Mouse (Mus musculus): ENCODE results near the gene Setd2. TPM values are rescaled to one million over a fixed set of nuclear protein-coding genes. Genes with fewer than 3 reads are reported as not detected.
A peak's percentile ranks its signal among the peaks of the same experiment; 100 is the strongest.

Setd2 gene
- polyA plus RNA-seq, 1 experiment, result 16.3 TPM

- H3K4me3 ChIP-seq (ENCODE audit: insufficient read depth, low read depth, low read length), result no peak overlapping the region
- H3K4me1 ChIP-seq (ENCODE audit: control insufficient read depth, insufficient read depth, insufficient read length, low read length), result no peaks in the 10 kb centered on the region
- peak overlapping the region; percentile 68 for H3K27ac ChIP-seq (replicated peaks; ENCODE audit: low read depth, low read length)
Measured at GRCm38 (mm10) chr9:110582161-110582560, 49.8 kb downstream of the Setd2 start.

GRCm38 (mm10) chr9:110583521-110583920 is 51.1 kb downstream of the Setd2 start:
- Histone ChIP-seq H3K4me1 (ENCODE audit: control insufficient read depth, insufficient read depth, insufficient read length, low read length) (no peaks in the 10 kb centered on the region), H3K27ac (replicated peaks; ENCODE audit: low read depth, low read length) (no peak overlapping the region), H3K4me3 (ENCODE audit: insufficient read depth, low read depth, low read length) (no peak overlapping the region)

DNA sequence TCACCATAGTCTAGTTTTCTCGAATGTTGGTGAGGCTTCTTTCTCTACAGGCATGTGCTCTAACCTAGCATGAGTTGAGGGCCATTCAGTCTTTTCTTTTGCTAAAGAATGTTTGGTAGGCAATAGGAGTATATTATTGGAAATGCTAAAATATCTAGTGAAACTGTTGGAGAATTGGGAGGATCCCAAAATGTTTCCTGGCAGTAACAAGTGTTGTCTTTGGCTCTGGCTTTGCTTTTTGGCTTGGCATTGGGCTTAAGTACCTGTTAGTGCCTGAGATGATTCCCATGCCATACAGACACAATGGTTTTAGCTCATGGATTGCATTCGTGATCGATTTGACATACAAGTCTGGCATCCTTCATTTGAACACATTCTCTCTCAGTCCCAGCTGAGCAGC is 79.1 kb downstream of the Setd2 start:
- no peaks in the 10 kb centered on the region for H3K4me1 ChIP-seq (ENCODE audit: control insufficient read depth, insufficient read depth, insufficient read length, low read length)
- H3K27ac ChIP-seq (replicated peaks; ENCODE audit: low read depth, low read length), result no peak overlapping the region
- H3K4me3 ChIP-seq (ENCODE audit: insufficient read depth, low read depth, low read length), result no peak overlapping the region

- H3K27ac ChIP-seq (replicated peaks; ENCODE audit: low read depth, low read length), result peak overlapping the region; percentile 11; the same call in 1 of the 2 replicates
- H3K4me3 ChIP-seq (ENCODE audit: insufficient read depth, low read depth, low read length), result no peak overlapping the region
- 0 out of 2 replicates have a peak, but pooled peaks cover 3% of the 10 kb centered on the region for H3K4me1 ChIP-seq (ENCODE audit: control insufficient read depth, insufficient read depth, insufficient read length, low read length)
Measured at GRCm38 (mm10) chr9:110617081-110617480, 84.7 kb downstream of the Setd2 start.

DNA sequence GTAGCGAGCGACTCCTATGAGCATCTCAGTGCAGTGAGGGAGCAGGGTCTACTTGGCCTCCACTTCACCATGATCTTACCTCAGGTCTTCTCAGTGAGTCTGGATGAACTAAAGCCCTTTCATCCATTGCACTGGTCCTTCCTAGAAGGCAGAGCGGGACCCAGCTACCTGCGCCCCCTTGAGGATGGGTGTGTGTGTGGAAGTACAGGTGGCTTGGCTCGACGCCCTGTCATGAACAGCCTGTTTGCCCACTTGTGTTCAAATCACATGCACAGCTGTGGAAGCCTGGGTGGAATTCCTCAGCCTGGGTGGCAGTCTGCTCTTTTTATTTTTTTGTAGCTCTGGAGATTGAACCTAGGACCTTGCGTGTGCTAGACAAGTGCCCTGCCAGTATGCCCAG is 87.8 kb downstream of the Setd2 start:
- H3K27ac ChIP-seq (replicated peaks; ENCODE audit: low read depth, low read length), result no peak overlapping the region
- no peak overlapping the region for H3K4me3 ChIP-seq (ENCODE audit: insufficient read depth, low read depth, low read length)
- H3K4me1 ChIP-seq (ENCODE audit: control insufficient read depth, insufficient read depth, insufficient read length, low read length), result peaks cover 5% of the 10 kb centered on the region; the same call in 1 of the 2 replicates

DNA sequence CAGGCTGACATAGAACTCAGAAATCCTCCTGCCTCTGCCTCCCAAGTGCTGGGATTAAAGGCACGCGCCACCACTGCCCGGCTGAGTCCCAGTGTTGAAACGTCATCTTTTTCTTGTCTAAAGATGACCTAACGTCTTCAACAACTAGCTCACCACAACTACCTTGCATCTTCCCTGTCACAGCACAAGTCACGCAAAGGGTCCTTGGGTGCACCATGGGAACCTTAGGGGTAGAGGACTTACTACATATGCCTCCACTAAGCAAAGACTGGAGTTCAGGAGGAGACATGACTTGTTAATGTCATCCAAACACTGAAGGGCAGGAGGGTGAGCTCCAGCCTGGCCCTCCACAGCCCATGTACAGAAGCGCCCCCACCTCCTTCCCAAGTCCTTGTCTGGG is 88.3 kb downstream of the Setd2 start:
- Histone ChIP-seq H3K4me1 (ENCODE audit: control insufficient read depth, insufficient read depth, insufficient read length, low read length) (peaks cover 7% of the 10 kb centered on the region; the same call in 1 of the 2 replicates), H3K27ac (replicated peaks; ENCODE audit: low read depth, low read length) (no peak overlapping the region)

GRCm38 (mm10) chr9:110622621-110623219 is 90.3 kb downstream of the Setd2 start:
- Histone ChIP-seq H3K4me3 (ENCODE audit: insufficient read depth, low read depth, low read length) (no peak overlapping the region), H3K27ac (replicated peaks; ENCODE audit: low read depth, low read length) (peak overlapping the region; percentile 13; the same call in 1 of the 2 replicates), H3K4me1 (ENCODE audit: control insufficient read depth, insufficient read depth, insufficient read length, low read length) (peaks cover 4% of the 10 kb centered on the region; the same call in 1 of the 2 replicates)

More for the DNA sequence above, 88.3 kb downstream of the Setd2 start:
- no peak overlapping the region for H3K4me3 ChIP-seq (ENCODE audit: insufficient read depth, low read depth, low read length)

DNA sequence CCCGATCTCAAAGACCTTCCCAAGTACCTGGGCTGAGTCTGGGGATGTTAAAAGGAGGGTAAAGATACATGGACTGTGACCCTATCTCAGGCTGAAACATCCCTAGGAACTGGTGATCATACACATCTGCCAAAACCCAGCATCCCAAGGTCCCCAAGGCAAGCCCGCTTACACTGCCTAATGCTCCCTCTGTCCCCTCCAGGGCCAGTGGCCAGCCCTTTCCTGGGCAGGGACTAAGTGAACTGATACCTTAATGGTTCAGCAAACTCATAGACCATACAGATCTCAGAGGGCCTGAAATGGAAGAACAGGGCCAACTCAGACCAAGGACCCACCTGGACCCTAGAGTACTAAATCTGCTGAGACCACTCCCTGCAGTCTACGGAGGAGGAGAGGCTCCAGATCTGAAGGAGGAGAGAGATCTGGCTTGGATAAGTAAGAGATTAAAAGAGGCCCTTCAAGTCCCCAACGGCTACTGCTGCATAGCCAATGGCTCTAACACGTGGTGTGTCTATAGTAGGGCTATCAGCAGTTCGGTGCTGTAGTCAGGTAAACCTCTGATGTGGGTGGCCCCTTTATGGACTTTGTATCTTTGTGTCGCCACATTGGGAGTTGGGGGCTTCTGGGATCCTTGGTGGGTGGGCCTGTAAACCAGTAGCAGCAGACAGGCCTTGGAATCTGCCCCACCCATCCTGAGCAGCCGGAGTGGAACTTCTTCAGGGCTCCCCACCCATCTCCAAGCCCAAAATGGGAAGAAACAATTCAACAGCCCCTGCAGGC is 91.2 kb downstream of the Setd2 start:
- H3K4me3 ChIP-seq (ENCODE audit: insufficient read depth, low read depth, low read length), result peak overlapping the region; percentile 66
- H3K4me1 ChIP-seq (ENCODE audit: control insufficient read depth, insufficient read depth, insufficient read length, low read length), result peaks cover 4% of the 10 kb centered on the region; the same call in 1 of the 2 replicates
- no peak overlapping the region for H3K27ac ChIP-seq (replicated peaks; ENCODE audit: low read depth, low read length)

DNA sequence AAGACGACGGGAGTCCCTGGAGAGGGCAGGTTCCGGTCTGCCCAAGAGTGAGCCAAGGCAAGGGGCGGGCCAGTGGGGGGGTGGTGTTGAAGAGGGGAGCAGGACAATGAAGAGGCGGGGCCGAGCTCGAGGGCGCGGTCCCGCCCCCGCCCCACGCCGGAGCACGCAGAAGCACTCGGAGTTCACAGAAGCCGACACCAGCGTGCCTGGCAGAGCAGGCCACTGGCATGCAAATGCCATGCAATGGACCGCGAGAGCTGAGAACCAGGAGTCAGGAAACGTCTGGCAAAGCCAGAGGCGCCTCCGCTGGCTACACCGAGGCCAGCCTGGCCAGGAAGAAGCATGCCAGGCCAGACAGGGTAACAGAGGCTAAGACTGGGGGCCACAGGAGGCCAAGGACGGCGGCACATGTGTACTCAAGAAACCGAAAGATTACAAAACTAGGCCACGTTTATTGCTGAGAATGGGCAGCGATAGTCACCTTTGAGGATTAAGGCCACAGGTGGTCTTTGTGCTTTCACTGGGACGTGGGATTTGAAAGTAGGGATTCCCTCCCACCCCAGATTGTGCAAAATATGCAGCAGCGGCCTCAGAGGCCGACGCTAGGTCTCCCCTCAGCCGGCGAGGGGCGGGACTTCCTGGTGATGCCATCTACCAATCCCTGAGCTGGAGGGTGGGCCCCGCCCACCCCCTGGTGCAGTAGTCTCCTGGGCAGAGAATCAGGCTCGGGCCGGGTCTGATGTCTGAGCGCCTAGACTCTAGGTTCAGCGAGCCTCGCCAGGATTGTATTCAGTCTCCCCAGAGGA is 92.2 kb downstream of the Setd2 start, which contains the start of gene Nradd:
Gene Nradd, minus strand, starts transcription at position 92 of the 806 bp plus-strand sequence.
- H3K4me3 ChIP-seq (ENCODE audit: insufficient read depth, low read depth, low read length), result peak within 1 kb of the TSS; percentile 66

GRCm38 (mm10) chr9:110625350-110625908 is 93.0 kb downstream of the Setd2 start:
- H3K4me3 ChIP-seq (ENCODE audit: insufficient read depth, low read depth, low read length), result peak overlapping the region; percentile 66
- peaks cover 4% of the 10 kb centered on the region; the same call in 1 of the 2 replicates for H3K4me1 ChIP-seq (ENCODE audit: control insufficient read depth, insufficient read depth, insufficient read length, low read length)
- no peak overlapping the region for H3K27ac ChIP-seq (replicated peaks; ENCODE audit: low read depth, low read length)

More for the DNA sequence above, 92.2 kb downstream of the Setd2 start, which contains the start of gene Nradd:
- Histone ChIP-seq H3K4me1 (ENCODE audit: control insufficient read depth, insufficient read depth, insufficient read length, low read length) (peaks cover 4% of the 10 kb centered on the region; the same call in 1 of the 2 replicates), H3K27ac (replicated peaks; ENCODE audit: low read depth, low read length) (peak within 1 kb of the TSS; percentile 54)

GRCm38 (mm10) chr9:110630171-110630570 is 97.8 kb downstream of the Setd2 start:
- H3K4me1 ChIP-seq (ENCODE audit: control insufficient read depth, insufficient read depth, insufficient read length, low read length), result peaks cover 2% of the 10 kb centered on the region; the same call in 1 of the 2 replicates
- H3K4me3 ChIP-seq (ENCODE audit: insufficient read depth, low read depth, low read length), result no peak overlapping the region
- no peak overlapping the region for H3K27ac ChIP-seq (replicated peaks; ENCODE audit: low read depth, low read length)

DNA sequence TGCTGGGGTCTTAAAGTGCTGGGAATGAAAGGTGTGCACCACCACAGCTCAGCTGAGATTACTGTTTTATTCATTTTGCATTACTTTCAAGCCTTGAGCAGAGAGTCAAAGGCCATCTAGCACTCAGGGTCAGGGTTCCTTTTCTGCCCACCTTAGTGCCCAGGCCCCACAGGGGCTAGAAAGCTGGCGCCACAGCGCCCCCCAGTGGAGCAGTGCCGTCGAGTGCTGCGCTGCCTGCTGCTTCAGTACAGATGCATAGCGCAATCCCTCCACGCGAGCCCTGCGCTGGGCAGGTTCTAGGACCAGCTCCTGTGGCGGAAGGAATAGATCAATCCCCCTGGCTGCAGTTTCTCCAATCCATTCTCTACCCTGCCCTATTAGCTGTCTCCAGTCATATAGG is 98.8 kb downstream of the Setd2 start:
- Histone ChIP-seq H3K4me1 (ENCODE audit: control insufficient read depth, insufficient read depth, insufficient read length, low read length) (no peaks in the 10 kb centered on the region), H3K4me3 (ENCODE audit: insufficient read depth, low read depth, low read length) (no peak overlapping the region), H3K27ac (replicated peaks; ENCODE audit: low read depth, low read length) (no peak overlapping the region)

GRCm38 (mm10) chr9:110631651-110632275 is 99.4 kb downstream of the Setd2 start:
- H3K4me3 ChIP-seq (ENCODE audit: insufficient read depth, low read depth, low read length), result no peak overlapping the region
- H3K27ac ChIP-seq (replicated peaks; ENCODE audit: low read depth, low read length), result no peak overlapping the region
- H3K4me1 ChIP-seq (ENCODE audit: control insufficient read depth, insufficient read depth, insufficient read length, low read length), result no peaks in the 10 kb centered on the region

DNA sequence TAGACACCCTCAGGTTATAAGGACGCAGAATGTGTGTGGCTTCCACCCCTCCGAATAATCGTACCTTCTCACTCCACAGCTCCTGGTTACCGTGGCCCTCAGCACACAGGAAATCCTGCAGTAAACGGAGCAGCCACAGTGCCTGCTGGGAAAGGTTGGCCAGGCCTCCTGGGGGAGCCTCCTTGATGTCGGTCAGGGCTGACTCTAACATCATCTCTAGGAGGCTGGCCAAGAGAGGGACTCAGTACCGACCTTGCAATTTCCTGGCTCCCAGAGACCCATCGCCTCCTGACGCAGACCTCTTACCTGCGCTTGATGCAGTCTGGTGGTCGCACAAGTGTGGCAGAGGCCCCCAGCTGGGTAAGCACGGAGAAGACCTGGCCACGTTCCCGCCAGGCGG is 100.3 kb downstream of the Setd2 start:
- no peaks in the 10 kb centered on the region for H3K4me1 ChIP-seq (ENCODE audit: control insufficient read depth, insufficient read depth, insufficient read length, low read length)
- H3K27ac ChIP-seq (replicated peaks; ENCODE audit: low read depth, low read length), result no peak overlapping the region
- H3K4me3 ChIP-seq (ENCODE audit: insufficient read depth, low read depth, low read length), result no peak overlapping the region
